Comparison of ENCODE assay signal across 24 mouse cellular contexts in genomic region chr15:97927018-97927417, GRCm38 (mm10). TPM values are rescaled to one million over a fixed set of nuclear protein-coding genes. Genes with fewer than 3 reads are reported as not detected.
DNase-seq lines count a peak whose midpoint lies in the region; ATAC-seq and TF ChIP-seq lines count a peak whose summit lies in the region.
"Had no signal": no experiment of that assay in that cellular context is flagged by ENCODE, and none has a peak within 500 bp of the region (broad histone marks: within the 10 kb centered on the region; RNA-seq: fewer than 3 reads in every experiment).

No protein-coding gene starts in this region.

- no peak overlapping the region for H3K4me2 ChIP-seq in intestine, embryonic 15.5 days (replicated peaks)
- no peak overlapping the region; the same call in 1 of the 2 replicates for H3K4me2 ChIP-seq in intestine, postnatal 0 days (replicated peaks; ENCODE audit: low read depth)
- no peak overlapping the region for H3K4me2 ChIP-seq in kidney, embryonic 14.5 days (replicated peaks; ENCODE audit: low read depth, low read length)
- H3K4me2 ChIP-seq in hindbrain, embryonic 12.5 days (replicated peaks), result no peak overlapping the region
- H3K4me2 ChIP-seq: lung, embryonic 15.5 days had no signal

- TF ChIP-seq CTCF in intestine, postnatal 0 days (IDR thresholded peaks at IDR 0.05; ENCODE audit: low read depth), result no peak

- no peak overlapping the region for H3K4me3 ChIP-seq in intestine, embryonic 15.5 days (replicated peaks)
- no peak overlapping the region for H3K4me3 ChIP-seq in intestine, postnatal 0 days (ENCODE audit: low read depth, low read length)
- no peak overlapping the region for H3K4me3 ChIP-seq in kidney, embryonic 14.5 days (ENCODE audit: low read length)
- H3K4me3 ChIP-seq in hindbrain, embryonic 12.5 days, result no peak overlapping the region
- H3K4me3 ChIP-seq: forebrain, embryonic 10.5 days; lung, embryonic 15.5 days; myocyte had no signal

- WGBS in intestine, embryonic 15.5 days, result 48% methylated on average over 4 of the region's 4 CpGs
- WGBS in intestine, postnatal 0 days, result 32% methylated on average over 4 of the region's 4 CpGs
- 39% methylated on average over 4 of the region's 4 CpGs for WGBS in kidney, embryonic 14.5 days
- WGBS in hindbrain, embryonic 12.5 days, result 71% methylated on average over 4 of the region's 4 CpGs

- no peak overlapping the region for H3K27ac ChIP-seq in intestine, embryonic 15.5 days
- no peak overlapping the region for H3K27ac ChIP-seq in intestine, postnatal 0 days (ENCODE audit: low read depth, low read length)
- peak overlapping the region; percentile 47; the same call in 1 of the 2 replicates for H3K27ac ChIP-seq in kidney, embryonic 14.5 days (ENCODE audit: low read depth, low read length)
- H3K27ac ChIP-seq in hindbrain, embryonic 12.5 days, result no peak overlapping the region
- H3K27ac ChIP-seq: forebrain, embryonic 10.5 days; liver, embryonic 14.5 days; lung, embryonic 15.5 days; stomach, postnatal 0 days had no signal

- H3K27me3 ChIP-seq in intestine, embryonic 15.5 days (replicated peaks), result no peaks in the 10 kb centered on the region
- H3K27me3 ChIP-seq in intestine, postnatal 0 days (replicated peaks; ENCODE audit: control insufficient read depth, insufficient read depth, low read length), result no peaks in the 10 kb centered on the region
- no peaks in the 10 kb centered on the region for H3K27me3 ChIP-seq in kidney, embryonic 14.5 days (ENCODE audit: control insufficient read depth, insufficient read depth, low read length)
- no peaks in the 10 kb centered on the region for H3K27me3 ChIP-seq in hindbrain, embryonic 12.5 days
- H3K27me3 ChIP-seq: lung, embryonic 15.5 days had no signal

- DNase-seq in kidney, postnatal 25 days, result peak; percentile 72 to 81
- no peak for DNase-seq in cerebellum, postnatal 10 days
- no peak for DNase-seq in embryo, embryonic 9.5 days (ENCODE audit: extremely low spot score)
- DNase-seq: adrenal gland, postnatal 14 days; cerebellum, adult 8-10 months; gastrocnemius, postnatal 14 days; heart, adult 11 months; heart, postnatal 4 days; layer of hippocampus, adult 9-11 months; lung, postnatal 36 days; thymus, adult 2 months had no signal

- peak; percentile 44 for ATAC-seq in intestine, embryonic 15.5 days
- ATAC-seq in intestine, postnatal 0 days, result peak; percentile 53
- ATAC-seq in kidney, embryonic 14.5 days (ENCODE audit: low FRiP score, low TSS enrichment), result peak; percentile 63; the same call in 1 of the 2 replicates
- no peak for ATAC-seq in hindbrain, embryonic 12.5 days (ENCODE audit: low FRiP score)
- ATAC-seq: activated CD4-positive, CD25-positive, alpha-beta regulatory T cell, adult 4 months; forebrain, embryonic 16.5 days; hindbrain, embryonic 16.5 days; midbrain, embryonic 16.5 days had no signal

- H3K9ac ChIP-seq in intestine, embryonic 15.5 days, result no peak overlapping the region
- no peak overlapping the region for H3K9ac ChIP-seq in intestine, postnatal 0 days (ENCODE audit: low read depth, low read length)
- no peak overlapping the region for H3K9ac ChIP-seq in kidney, embryonic 14.5 days (ENCODE audit: low read depth, low read length)
- H3K9ac ChIP-seq in hindbrain, embryonic 12.5 days, result no peak overlapping the region
- H3K9ac ChIP-seq: liver, embryonic 14.5 days; lung, embryonic 15.5 days had no signal

- H3K9me3 ChIP-seq in intestine, embryonic 15.5 days, result no peaks in the 10 kb centered on the region
- H3K9me3 ChIP-seq in intestine, postnatal 0 days (ENCODE audit: control insufficient read depth), result no peaks in the 10 kb centered on the region
- H3K9me3 ChIP-seq in kidney, embryonic 14.5 days (ENCODE audit: control insufficient read depth, low read length), result no peaks in the 10 kb centered on the region
- no peaks in the 10 kb centered on the region for H3K9me3 ChIP-seq in hindbrain, embryonic 12.5 days (replicated peaks)
- H3K9me3 ChIP-seq: forebrain, embryonic 10.5 days; lung, embryonic 15.5 days had no signal

- peaks cover 8% of the 10 kb centered on the region; the same call in 1 of the 2 replicates for H3K4me1 ChIP-seq in intestine, embryonic 15.5 days (replicated peaks)
- no peaks in the 10 kb centered on the region for H3K4me1 ChIP-seq in intestine, postnatal 0 days (replicated peaks; ENCODE audit: control insufficient read depth, insufficient read depth, low read length)
- H3K4me1 ChIP-seq in kidney, embryonic 14.5 days (ENCODE audit: control insufficient read depth, insufficient read depth, low read length), result peaks cover 4% of the 10 kb centered on the region; the same call in 1 of the 2 replicates
- H3K4me1 ChIP-seq in hindbrain, embryonic 12.5 days, result no peaks in the 10 kb centered on the region
- H3K4me1 ChIP-seq: forebrain, embryonic 10.5 days; lung, embryonic 15.5 days had no signal

- H3K36me3 ChIP-seq in intestine, embryonic 15.5 days, result no peaks in the 10 kb centered on the region
- no peaks in the 10 kb centered on the region for H3K36me3 ChIP-seq in intestine, postnatal 0 days (ENCODE audit: control insufficient read depth, insufficient read depth)
- H3K36me3 ChIP-seq in kidney, embryonic 14.5 days (ENCODE audit: control insufficient read depth, insufficient read depth, low read length), result no peaks in the 10 kb centered on the region
- H3K36me3 ChIP-seq in hindbrain, embryonic 12.5 days, result no peaks in the 10 kb centered on the region
- H3K36me3 ChIP-seq: forebrain, embryonic 10.5 days; lung, embryonic 15.5 days had no signal

RNA-seq across cellular contexts. Expression of gene Vdr, which starts 16.6 kb away (rescaled TPM):
- 1.5 and 2.2 TPM in 2 replicates for polyA plus RNA-seq in intestine, embryonic 15.5 days (2015; fragmentation: Nextera tagmentation; extraction: Ambion mirVana)
- 6.5 and 7.0 TPM in 2 replicates for polyA plus RNA-seq in intestine, postnatal 0 days (2015; fragmentation: Nextera tagmentation; extraction: Ambion mirVana)
- polyA plus RNA-seq in kidney, embryonic 14.5 days (2014; fragmentation: Nextera tagmentation; extraction: Ambion mirVana), result 1.4 and 2.8 TPM in 2 replicates
- polyA plus RNA-seq in hindbrain, embryonic 12.5 days (2016; fragmentation: Nextera tagmentation; extraction: Ambion mirVana), result 0.43 and 0.70 TPM in 2 replicates
- polyA plus RNA-seq: forebrain, embryonic 16.5 days had no signal

RNA-seq across cellular contexts. Expression of gene Tmem106c, which starts 37.0 kb away (rescaled TPM):
- polyA plus RNA-seq in intestine, embryonic 15.5 days (2015; fragmentation: Nextera tagmentation; extraction: Ambion mirVana), result 39.3 and 44.4 TPM in 2 replicates
- polyA plus RNA-seq in intestine, postnatal 0 days (2015; fragmentation: Nextera tagmentation; extraction: Ambion mirVana), result 33.3 and 36.7 TPM in 2 replicates
- polyA plus RNA-seq in kidney, embryonic 14.5 days (2014; fragmentation: Nextera tagmentation; extraction: Ambion mirVana), result 40.9 and 44.9 TPM in 2 replicates
- polyA plus RNA-seq in hindbrain, embryonic 12.5 days (2016; fragmentation: Nextera tagmentation; extraction: Ambion mirVana), result 44.0 and 49.5 TPM in 2 replicates

Comparison
In these comparisons a context has a peak if more than half of its experiments do, and no peak if none do; other contexts are left out.
1. DNase-seq: peak in kidney, postnatal 25 days (2 of 2); none in cerebellum, postnatal 10 days (0 of 2) and embryo, embryonic 9.5 days (single experiment).